Mouse (Mus musculus): Measurements from ENCODE around the gene Pacrg.

The Pacrg gene

GRCm38 (mm10) chr17:10497781-10498420, 342.2 kb downstream of the Pacrg start:
- in situ Hi-C loops (cut with MboI, MseI): no loop called here

- in situ Hi-C loops (cut with MboI, MseI): no loop called here
Observed at GRCm38 (mm10) chr17:10496066-10496465, 344.0 kb downstream of the Pacrg start.

GRCm38 (mm10) chr17:10495588-10495987, 344.5 kb downstream of the Pacrg start:
- in situ Hi-C loops (cut with MboI, MseI): no loop called here

- in situ Hi-C loops (cut with MboI, MseI): no loop called here
Observed at GRCm38 (mm10) chr17:10493124-10493523, 347.0 kb downstream of the Pacrg start.

GRCm38 (mm10) chr17:10490374-10491169, 349.5 kb downstream of the Pacrg start:
- in situ Hi-C loops (cut with MboI, MseI): no loop called here

- in situ Hi-C loops (cut with MboI, MseI): no loop called here
Observed at GRCm38 (mm10) chr17:10488873-10489272, 351.2 kb downstream of the Pacrg start.

GRCm38 (mm10) chr17:10483945-10484546, 356.1 kb downstream of the Pacrg start:
- in situ Hi-C loops (cut with MboI, MseI): no loop called here

GRCm38 (mm10) chr17:10481081-10481480, 359.0 kb downstream of the Pacrg start:
- in situ Hi-C loops (cut with MboI, MseI): no loop called here

- in situ Hi-C loops (cut with MboI, MseI): no loop called here
Observed at GRCm38 (mm10) chr17:10479020-10479707, 360.9 kb downstream of the Pacrg start.

- in situ Hi-C loops (cut with MboI, MseI): no loop called here
Observed at GRCm38 (mm10) chr17:10478377-10478776, 361.7 kb downstream of the Pacrg start.

GRCm38 (mm10) chr17:10476807-10477206, 363.3 kb downstream of the Pacrg start:
- in situ Hi-C loops (cut with MboI, MseI): no loop called here

GRCm38 (mm10) chr17:10474972-10475371, 365.1 kb downstream of the Pacrg start:
- in situ Hi-C loops (cut with MboI, MseI): no loop called here

GRCm38 (mm10) chr17:10473826-10474384, 366.2 kb downstream of the Pacrg start:
- in situ Hi-C loops (cut with MboI, MseI): no loop called here

- in situ Hi-C loops (cut with MboI, MseI): no loop called here
Observed at GRCm38 (mm10) chr17:10473175-10473574, 366.9 kb downstream of the Pacrg start.

- in situ Hi-C loops (cut with MboI, MseI): no loop called here
Observed at GRCm38 (mm10) chr17:10469874-10470568, 370.1 kb downstream of the Pacrg start.

- in situ Hi-C loops (cut with MboI, MseI): no loop called here
Observed at GRCm38 (mm10) chr17:10467102-10467501, 373.0 kb downstream of the Pacrg start.

GRCm38 (mm10) chr17:10465467-10465866, 374.6 kb downstream of the Pacrg start:
- in situ Hi-C loops (cut with MboI, MseI): no loop called here

- in situ Hi-C loops (cut with MboI, MseI): no loop called here
Observed at GRCm38 (mm10) chr17:10464700-10465099, 375.4 kb downstream of the Pacrg start.

GRCm38 (mm10) chr17:10463626-10464025, 376.5 kb downstream of the Pacrg start:
- in situ Hi-C loops (cut with MboI, MseI): no loop called here

GRCm38 (mm10) chr17:10460916-10461315, 379.2 kb downstream of the Pacrg start:
- in situ Hi-C loops (cut with MboI, MseI): no loop called here

GRCm38 (mm10) chr17:10458743-10459142, 381.4 kb downstream of the Pacrg start:
- in situ Hi-C loops (cut with MboI, MseI): no loop called here

Data from regulatory T cell (primary cell).